Mouse (Mus musculus): Measurements from ENCODE around the gene Lrfn5. TPM values are rescaled to one million over a fixed set of nuclear protein-coding genes. Genes with fewer than 3 reads are reported as not detected.

The Lrfn5 gene
- 0.71 and 0.99 TPM in 2 replicates for polyA plus RNA-seq (2014; fragmentation: Nextera tagmentation; extraction: Ambion mirVana)

DNA sequence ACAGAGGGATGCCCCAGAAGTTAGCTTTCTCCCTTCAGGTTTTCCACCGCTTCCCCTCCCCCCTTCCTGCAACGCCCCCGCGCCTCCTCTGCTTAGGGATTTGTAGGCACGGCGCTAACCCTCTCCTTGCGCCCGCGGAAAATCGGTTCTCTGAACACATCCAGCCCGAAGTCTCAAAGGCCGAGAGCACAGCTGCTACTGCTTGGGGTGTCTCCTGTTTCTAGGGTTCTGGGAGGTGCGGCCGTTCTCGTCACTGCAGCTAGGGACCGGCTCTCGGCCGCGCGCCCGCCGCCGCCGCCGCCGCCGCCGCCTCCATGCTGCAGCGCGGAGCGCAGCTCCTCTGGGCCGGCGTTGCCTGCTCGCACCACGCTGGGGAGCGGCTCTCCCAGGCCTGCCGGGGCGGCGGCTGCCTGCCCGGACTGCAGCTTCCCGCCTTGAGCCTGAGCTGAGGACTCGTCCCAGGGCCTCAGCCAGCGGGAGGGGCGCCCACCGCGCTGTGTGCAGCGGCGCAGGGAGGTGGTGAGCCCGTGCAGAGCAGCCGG lies at the start of gene Lrfn5:
Gene Lrfn5 (plus strand): TSS at position 322 of the 542 bp plus-strand sequence.
- no peaks in the 10 kb centered on the region for H3K9me3 ChIP-seq (ENCODE audit: low read depth, low read length)
- DNase-seq (peak; percentile 78), ATAC-seq (ENCODE audit: insufficient read depth) (peak; percentile 93)
- peaks cover 39% of the 10 kb centered on the region for H3K27me3 ChIP-seq (ENCODE audit: insufficient read depth, low read length)
- peak within 1 kb of the TSS; percentile 68 for H3K4me2 ChIP-seq
- under 1% methylated on average over 50 of the region's 50 CpGs for WGBS
- no peaks in the 10 kb centered on the region for H3K36me3 ChIP-seq (ENCODE audit: insufficient read depth)
- no peak within 1 kb of the TSS for H3K27ac ChIP-seq (ENCODE audit: low read depth)
- peak within 1 kb of the TSS; percentile 44 for H3K4me3 ChIP-seq (ENCODE audit: low read depth, low read length)
- peak within 1 kb of the TSS; percentile 54 for H3K9ac ChIP-seq
- no peak for TF ChIP-seq CTCF (IDR thresholded peaks at IDR 0.05; ENCODE audit: low read depth)
- H3K4me1 ChIP-seq (ENCODE audit: insufficient read depth): no peaks in the 10 kb centered on the region

- H3K4me3 ChIP-seq (ENCODE audit: low read depth, low read length): no peak overlapping the region
- no peak overlapping the region for H3K27ac ChIP-seq (ENCODE audit: low read depth)
- 2% methylated on average over 20 of the region's 20 CpGs for WGBS
- TF ChIP-seq CTCF (IDR thresholded peaks at IDR 0.05; ENCODE audit: low read depth): no peak
- H3K4me1 ChIP-seq (ENCODE audit: insufficient read depth): no peaks in the 10 kb centered on the region
- peak overlapping the region; percentile 46 for H3K4me2 ChIP-seq
- H3K36me3 ChIP-seq (ENCODE audit: insufficient read depth): no peaks in the 10 kb centered on the region
- H3K9ac ChIP-seq: no peak overlapping the region
- H3K27me3 ChIP-seq (ENCODE audit: insufficient read depth, low read length): peaks cover 39% of the 10 kb centered on the region
- peak; percentile 27 for DNase-seq
- no peak for ATAC-seq (ENCODE audit: insufficient read depth)
- H3K9me3 ChIP-seq (ENCODE audit: low read depth, low read length): no peaks in the 10 kb centered on the region
Measured at GRCm38 (mm10) chr12:61521501-61522147, 1.3 kb upstream of the Lrfn5 start.

GRCm38 (mm10) chr12:61522148-61522828 lies 662 bp upstream of the Lrfn5 start:
- 4% methylated on average over 6 of the region's 6 CpGs for WGBS
- Histone ChIP-seq H3K9me3 (ENCODE audit: low read depth, low read length) (no peaks in the 10 kb centered on the region), H3K27ac (ENCODE audit: low read depth) (no peak overlapping the region), H3K27me3 (ENCODE audit: insufficient read depth, low read length) (peaks cover 39% of the 10 kb centered on the region), H3K4me3 (ENCODE audit: low read depth, low read length) (peak overlapping the region; percentile 44), H3K4me2 (peak overlapping the region; percentile 68), H3K36me3 (ENCODE audit: insufficient read depth) (no peaks in the 10 kb centered on the region), H3K9ac (peak overlapping the region; percentile 54; the same call in 1 of the 2 replicates), H3K4me1 (ENCODE audit: insufficient read depth) (no peaks in the 10 kb centered on the region)
- ATAC-seq (ENCODE audit: insufficient read depth) (peak; percentile 21; the same call in 1 of the 2 replicates), DNase-seq (peak; percentile 23)
- TF ChIP-seq CTCF (IDR thresholded peaks at IDR 0.05; ENCODE audit: low read depth): no peak

GRCm38 (mm10) chr12:61523631-61524182 lies 757 bp downstream of the Lrfn5 start:
- TF ChIP-seq CTCF (IDR thresholded peaks at IDR 0.05; ENCODE audit: low read depth): no peak
- WGBS: under 1% methylated on average over 16 of the region's 16 CpGs
- no peak overlapping the region for H3K9ac ChIP-seq
- no peak overlapping the region for H3K27ac ChIP-seq (ENCODE audit: low read depth)
- H3K4me1 ChIP-seq (ENCODE audit: insufficient read depth): no peaks in the 10 kb centered on the region
- H3K9me3 ChIP-seq (ENCODE audit: low read depth, low read length): no peaks in the 10 kb centered on the region
- peak overlapping the region; percentile 68 for H3K4me2 ChIP-seq
- DNase-seq (peak; percentile 2), ATAC-seq (ENCODE audit: insufficient read depth) (no peak)
- peaks cover 39% of the 10 kb centered on the region for H3K27me3 ChIP-seq (ENCODE audit: insufficient read depth, low read length)
- H3K4me3 ChIP-seq (ENCODE audit: low read depth, low read length): peak overlapping the region; percentile 44
- H3K36me3 ChIP-seq (ENCODE audit: insufficient read depth): no peaks in the 10 kb centered on the region

GRCm38 (mm10) chr12:61524183-61524651 lies 1.3 kb downstream of the Lrfn5 start:
- peak overlapping the region; percentile 18; the same call in 1 of the 2 replicates for H3K9ac ChIP-seq
- H3K27me3 ChIP-seq (ENCODE audit: insufficient read depth, low read length): peaks cover 39% of the 10 kb centered on the region
- DNase-seq: peak; percentile 34
- peak overlapping the region; percentile 44 for H3K4me3 ChIP-seq (ENCODE audit: low read depth, low read length)
- H3K4me1 ChIP-seq (ENCODE audit: insufficient read depth): no peaks in the 10 kb centered on the region
- H3K4me2 ChIP-seq: peak overlapping the region; percentile 68
- H3K27ac ChIP-seq (ENCODE audit: low read depth): no peak overlapping the region
- H3K36me3 ChIP-seq (ENCODE audit: insufficient read depth): no peaks in the 10 kb centered on the region
- no peaks in the 10 kb centered on the region for H3K9me3 ChIP-seq (ENCODE audit: low read depth, low read length)
- TF ChIP-seq CTCF (IDR thresholded peaks at IDR 0.05; ENCODE audit: low read depth): no peak
- no peak for ATAC-seq (ENCODE audit: insufficient read depth)
- under 1% methylated on average over 33 of the region's 33 CpGs for WGBS

- Histone ChIP-seq H3K27ac (ENCODE audit: low read depth) (no peak overlapping the region), H3K27me3 (ENCODE audit: insufficient read depth, low read length) (peaks cover 32% of the 10 kb centered on the region), H3K4me3 (ENCODE audit: low read depth, low read length) (no peak overlapping the region), H3K9ac (no peak overlapping the region), H3K9me3 (ENCODE audit: low read depth, low read length) (no peaks in the 10 kb centered on the region), H3K4me2 (no peak overlapping the region), H3K36me3 (ENCODE audit: insufficient read depth) (no peaks in the 10 kb centered on the region), H3K4me1 (ENCODE audit: insufficient read depth) (no peaks in the 10 kb centered on the region)
- ATAC-seq (ENCODE audit: insufficient read depth) (no peak), DNase-seq (peak; percentile 60)
- TF ChIP-seq CTCF (IDR thresholded peaks at IDR 0.05; ENCODE audit: low read depth): peak; percentile 30; the same call in 1 of the 2 replicates
- 1% methylated on average over 9 of the region's 9 CpGs for WGBS
Measured at GRCm38 (mm10) chr12:61526199-61526598, 3.2 kb downstream of the Lrfn5 start.

All from lung, embryonic 14.5 days (tissue).